Mouse (Mus musculus) cerebellum, postnatal 14 days (tissue): ENCODE data around the gene Tmem233.

Experiments
- DNase-seq, 2 experiments: peaks; one replicate each; pipeline ENCODE4 v3.0.0; 2021; ENCODE audit warnings: mixed read lengths in 2 of 2

Tmem233 gene

GRCm38 (mm10) chr5:116003154-116003553 is 79.9 kb downstream of the Tmem233 start:
- DNase-seq = no peak

- no peak for DNase-seq
Measured at GRCm38 (mm10) chr5:115997376-115997775, 85.7 kb downstream of the Tmem233 start.

GRCm38 (mm10) chr5:115994101-115994500 is 88.9 kb downstream of the Tmem233 start:
- peak; percentile 54 to 76 for DNase-seq

GRCm38 (mm10) chr5:115991717-115992116 is 91.3 kb downstream of the Tmem233 start:
- no peak for DNase-seq
